ENCODE assay signal across 9 mouse cellular contexts in genomic region chr14:32161090-32161885, GRCm38 (mm10). TPM values are rescaled to one million over a fixed set of nuclear protein-coding genes. Genes with fewer than 3 reads are reported as not detected.
DNase-seq lines count a peak whose midpoint lies in the region; ATAC-seq and TF ChIP-seq lines count a peak whose summit lies in the region.
"Had no signal": no experiment of that assay in that cellular context is flagged by ENCODE, and none has a peak within 500 bp of the region (broad histone marks: within the 10 kb centered on the region; RNA-seq: fewer than 3 reads in every experiment).

No protein-coding gene starts in this region.

- H3K27me3 ChIP-seq in lung, embryonic 15.5 days: no peaks in the 10 kb centered on the region
- H3K27me3 ChIP-seq in limb, embryonic 14.5 days (ENCODE audit: control insufficient read depth, insufficient read depth, low read length): no peaks in the 10 kb centered on the region
- no peaks in the 10 kb centered on the region for H3K27me3 ChIP-seq in stomach, embryonic 14.5 days (ENCODE audit: control insufficient read depth, insufficient read depth, low read length)

- no peak overlapping the region for H3K9ac ChIP-seq in lung, embryonic 15.5 days
- peak overlapping the region; percentile 95 for H3K9ac ChIP-seq in limb, embryonic 14.5 days (ENCODE audit: low read depth, low read length, severe bottlenecking)
- H3K9ac ChIP-seq in stomach, embryonic 14.5 days (replicated peaks; ENCODE audit: low read depth, low read length): no peak overlapping the region

- H3K4me2 ChIP-seq in lung, embryonic 15.5 days: peak overlapping the region; percentile 69
- peak overlapping the region; percentile 96 for H3K4me2 ChIP-seq in limb, embryonic 14.5 days (replicated peaks; ENCODE audit: low read depth, low read length, severe bottlenecking)
- H3K4me2 ChIP-seq in stomach, embryonic 14.5 days (replicated peaks; ENCODE audit: low read depth, low read length): peak overlapping the region; percentile 88

- no peak for ATAC-seq in lung, embryonic 15.5 days (ENCODE audit: borderline replicate concordance, extremely low read depth, low FRiP score, low TSS enrichment)
- 0 out of 2 replicates have a peak, but pooled peaks have one; percentile 11 for ATAC-seq in erythroblast, adult 5-6 weeks (replicated peaks; ENCODE audit: low FRiP score, poor library complexity, severe bottlenecking)
- ATAC-seq in limb, embryonic 14.5 days (ENCODE audit: low FRiP score, low read depth): no peak
- no peak for ATAC-seq in stomach, embryonic 14.5 days (ENCODE audit: insufficient number of reproducible peaks, insufficient read depth, low FRiP score, low read depth)

- H3K9me3 ChIP-seq in lung, embryonic 15.5 days: no peaks in the 10 kb centered on the region
- no peaks in the 10 kb centered on the region for H3K9me3 ChIP-seq in limb, embryonic 14.5 days (ENCODE audit: control insufficient read depth, low read length)
- no peaks in the 10 kb centered on the region for H3K9me3 ChIP-seq in stomach, embryonic 14.5 days (ENCODE audit: control insufficient read depth, low read depth, low read length)

- no peak for DNase-seq in lung, adult 2 months
- DNase-seq in limb, embryonic 14.5 days (ENCODE audit: low spot score): no peak
- no peak for DNase-seq in Muller cell, postnatal 12 days (ENCODE audit: inconsistent ontology term)
- no peak for DNase-seq in spleen, adult 12 weeks (ENCODE audit: low spot score)
- no peak for DNase-seq in cerebellum, adult 11-12 months

- H3K36me3 ChIP-seq in lung, embryonic 15.5 days: no peaks in the 10 kb centered on the region
- H3K36me3 ChIP-seq in limb, embryonic 14.5 days (ENCODE audit: control insufficient read depth, insufficient read depth, low read length): no peaks in the 10 kb centered on the region
- no peaks in the 10 kb centered on the region for H3K36me3 ChIP-seq in stomach, embryonic 14.5 days (ENCODE audit: control insufficient read depth, insufficient read depth, low read length)

- no peak overlapping the region for H3K27ac ChIP-seq in lung, embryonic 15.5 days
- no peak overlapping the region for H3K27ac ChIP-seq in limb, embryonic 14.5 days (replicated peaks; ENCODE audit: low read depth, low read length)
- no peak overlapping the region for H3K27ac ChIP-seq in stomach, embryonic 14.5 days (ENCODE audit: low read length)

- TF ChIP-seq CTCF in lung, adult 2 months (IDR thresholded peaks at IDR 0.05; ENCODE audit: insufficient read depth, low read length): no peak

- whole genome bisulfite sequencing in lung, embryonic 15.5 days: 76% methylated on average over 12 of the region's 12 CpGs
- WGBS in lung, adult 2 months: 64% methylated on average over 12 of the region's 12 CpGs
- 87% methylated on average over 12 of the region's 12 CpGs for WGBS in limb, embryonic 14.5 days
- WGBS in stomach, embryonic 14.5 days: 77% methylated on average over 12 of the region's 12 CpGs

- H3K4me3 ChIP-seq in lung, embryonic 15.5 days: peak overlapping the region; percentile 74
- no peak overlapping the region for H3K4me3 ChIP-seq in lung, adult 2 months (replicated peaks; ENCODE audit: extremely low read depth, low read depth, low read length)
- H3K4me3 ChIP-seq in limb, embryonic 14.5 days (replicated peaks; ENCODE audit: low read length): peak overlapping the region; percentile 88
- peak overlapping the region; percentile 68; the same call in 1 of the 2 replicates for H3K4me3 ChIP-seq in stomach, embryonic 14.5 days (ENCODE audit: low read depth, low read length)

- no peak for TF ChIP-seq POLR2A in lung, adult 2 months (IDR thresholded peaks at IDR 0.05; ENCODE audit: borderline replicate concordance, extremely low read depth, low read depth, low read length)
- no peak for TF ChIP-seq POLR2A in limb, embryonic 14.5 days (IDR thresholded peaks at IDR 0.05; ENCODE audit: borderline replicate concordance, extremely low read depth, insufficient read depth, insufficient read length)

- H3K4me1 ChIP-seq in lung, embryonic 15.5 days: peaks cover 48% of the 10 kb centered on the region
- peaks cover 6% of the 10 kb centered on the region for H3K4me1 ChIP-seq in lung, adult 2 months (ENCODE audit: control insufficient read depth, insufficient read depth, low read length)
- H3K4me1 ChIP-seq in limb, embryonic 14.5 days (ENCODE audit: control insufficient read depth, insufficient read depth, low read length): peaks cover 28% of the 10 kb centered on the region
- peaks cover 16% of the 10 kb centered on the region for H3K4me1 ChIP-seq in stomach, embryonic 14.5 days (ENCODE audit: control insufficient read depth, insufficient read depth, low read length)

RNA-seq across cellular contexts. Expression of gene Ncoa4, which starts 1.6 kb away (rescaled TPM):
- 97.6 and 100 TPM in 2 replicates for polyA plus RNA-seq in lung, embryonic 15.5 days (2015; fragmentation: Nextera tagmentation; extraction: Ambion mirVana)
- 29.1 and 36.3 TPM in 2 replicates for polyA plus RNA-seq in lung, adult 2 months (2012; rRNA removed)
- 661 and 684 TPM in 2 replicates for total RNA-seq in erythroblast, adult 5-6 weeks (2015; ENCODE audit: low replicate concordance)
- total RNA-seq in erythroblast, adult 5-6 weeks (2017; ENCODE audit: low replicate concordance): 773 and 931 TPM in 2 replicates
- polyA plus RNA-seq in limb, embryonic 14.5 days (2012; rRNA removed): 40.8 and 45.6 TPM in 2 replicates
- polyA plus RNA-seq in limb, embryonic 14.5 days (2014; fragmentation: Nextera tagmentation; extraction: Ambion mirVana): 106 and 113 TPM in 2 replicates
- 109 and 117 TPM in 2 replicates for polyA plus RNA-seq in stomach, embryonic 14.5 days (2014; fragmentation: Nextera tagmentation; extraction: Ambion mirVana)

RNA-seq across cellular contexts. Expression of gene Msmb, which starts 19.5 kb away (rescaled TPM):
- polyA plus RNA-seq in lung, embryonic 15.5 days (2015; fragmentation: Nextera tagmentation; extraction: Ambion mirVana): not detected in 2 replicates
- polyA plus RNA-seq in lung, adult 2 months (2012; rRNA removed): not detected in 2 replicates
- not detected in 2 replicates for total RNA-seq in erythroblast, adult 5-6 weeks (2015; ENCODE audit: low replicate concordance)
- 5.2 TPM in 1 of 2 replicates, not detected in the other for total RNA-seq in erythroblast, adult 5-6 weeks (2017; ENCODE audit: low replicate concordance)
- polyA plus RNA-seq in limb, embryonic 14.5 days (2012; rRNA removed): not detected in 2 replicates
- polyA plus RNA-seq in limb, embryonic 14.5 days (2014; fragmentation: Nextera tagmentation; extraction: Ambion mirVana): not detected in 2 replicates
- polyA plus RNA-seq in stomach, embryonic 14.5 days (2014; fragmentation: Nextera tagmentation; extraction: Ambion mirVana): not detected in 2 replicates
- total RNA-seq: layer of hippocampus, adult 18-20 months had no signal

RNA-seq across cellular contexts. Expression of gene Timm23, which starts 40.4 kb away (rescaled TPM):
- 252 and 264 TPM in 2 replicates for polyA plus RNA-seq in lung, embryonic 15.5 days (2015; fragmentation: Nextera tagmentation; extraction: Ambion mirVana)
- polyA plus RNA-seq in lung, adult 2 months (2012; rRNA removed): 83.6 and 93.2 TPM in 2 replicates
- 41.2 and 49.4 TPM in 2 replicates for total RNA-seq in erythroblast, adult 5-6 weeks (2015; ENCODE audit: low replicate concordance)
- 11.2 and 15.3 TPM in 2 replicates for total RNA-seq in erythroblast, adult 5-6 weeks (2017; ENCODE audit: low replicate concordance)
- 158 and 183 TPM in 2 replicates for polyA plus RNA-seq in limb, embryonic 14.5 days (2012; rRNA removed)
- 301 and 309 TPM in 2 replicates for polyA plus RNA-seq in limb, embryonic 14.5 days (2014; fragmentation: Nextera tagmentation; extraction: Ambion mirVana)
- 256 and 262 TPM in 2 replicates for polyA plus RNA-seq in stomach, embryonic 14.5 days (2014; fragmentation: Nextera tagmentation; extraction: Ambion mirVana)

RNA-seq across cellular contexts. Expression of gene Parg, which starts 40.5 kb away (rescaled TPM):
- 37.9 and 39.7 TPM in 2 replicates for polyA plus RNA-seq in lung, embryonic 15.5 days (2015; fragmentation: Nextera tagmentation; extraction: Ambion mirVana)
- polyA plus RNA-seq in lung, adult 2 months (2012; rRNA removed): 4.1 and 4.9 TPM in 2 replicates
- 12.7 and 19.2 TPM in 2 replicates for total RNA-seq in erythroblast, adult 5-6 weeks (2015; ENCODE audit: low replicate concordance)
- total RNA-seq in erythroblast, adult 5-6 weeks (2017; ENCODE audit: low replicate concordance): 28.6 and 39.1 TPM in 2 replicates
- 19.1 and 19.5 TPM in 2 replicates for polyA plus RNA-seq in limb, embryonic 14.5 days (2012; rRNA removed)
- 44.5 and 49.2 TPM in 2 replicates for polyA plus RNA-seq in limb, embryonic 14.5 days (2014; fragmentation: Nextera tagmentation; extraction: Ambion mirVana)
- polyA plus RNA-seq in stomach, embryonic 14.5 days (2014; fragmentation: Nextera tagmentation; extraction: Ambion mirVana): 47.1 and 50.2 TPM in 2 replicates
